Mouse (Mus musculus): ENCODE data around the gene Pgm1. TPM values are rescaled to one million over a fixed set of nuclear protein-coding genes. Genes with fewer than 3 reads are reported as not detected.
A peak's percentile ranks its signal among the peaks of the same experiment; 100 is the strongest.

Pgm1 gene
- polyA plus RNA-seq, 1 experiment from 2014 or later = 240 TPM

GRCm38 (mm10) chr4:99936278-99936677 is 7.1 kb downstream of the Pgm1 start:
- Histone ChIP-seq H3K36me3 (peaks cover 4% of the 10 kb centered on the region; the same call in 1 of the 2 replicates), H3K4me1 (replicated peaks) (peaks cover 38% of the 10 kb centered on the region), H3K9ac (no peak overlapping the region), H3K4me2 (no peak overlapping the region), H3K9me3 (replicated peaks) (no peaks in the 10 kb centered on the region), H3K27me3 (no peaks in the 10 kb centered on the region), H3K4me3 (no peak overlapping the region), H3K27ac (no peak overlapping the region)
- 76% methylated on average over 5 of the region's 5 CpGs for WGBS
- no peak for ATAC-seq (replicated peaks; ENCODE audit: insufficient number of reproducible peaks, insufficient read depth, low FRiP score, low read depth)

DNA sequence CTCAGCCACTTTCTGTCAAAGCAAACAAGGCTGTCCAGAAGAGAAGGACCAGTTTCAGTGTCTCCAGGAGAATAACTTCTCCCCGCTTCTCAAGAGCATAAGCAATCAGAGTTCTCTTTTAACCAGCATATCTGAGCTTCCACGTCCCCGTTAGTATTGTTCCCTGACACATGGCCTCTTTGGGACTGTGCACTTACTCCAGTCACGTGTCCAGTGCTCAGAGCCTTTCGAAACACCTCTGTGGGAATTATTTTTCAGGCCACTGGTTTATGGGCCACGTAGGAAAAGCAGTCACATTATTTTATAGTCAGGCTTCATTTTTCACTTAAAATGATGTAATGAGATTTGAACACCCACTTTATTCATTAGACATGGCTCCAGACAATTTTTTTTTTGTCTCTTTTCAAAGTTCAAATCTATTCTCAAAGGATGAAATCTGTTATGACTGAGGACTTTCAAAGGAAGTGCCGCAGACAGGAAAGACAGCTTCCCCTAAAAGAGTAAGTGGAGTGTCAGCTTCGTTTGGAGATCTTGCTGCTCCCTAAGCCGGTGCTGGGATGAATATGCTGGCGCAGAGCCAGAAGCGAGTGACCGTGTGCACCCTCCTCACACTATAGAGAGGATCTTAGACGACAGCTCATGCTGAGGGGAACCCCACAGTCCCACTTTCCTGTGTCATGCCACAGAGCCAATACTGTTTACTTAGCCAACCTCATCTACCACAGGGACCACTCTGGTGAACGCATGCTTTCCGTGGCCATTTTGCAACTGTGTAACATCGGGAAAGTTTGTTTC is 10.7 kb downstream of the Pgm1 start:
- no peak overlapping the region for H3K9ac ChIP-seq
- ATAC-seq (replicated peaks; ENCODE audit: insufficient number of reproducible peaks, insufficient read depth, low FRiP score, low read depth) = no peak
- H3K27me3 ChIP-seq = no peaks in the 10 kb centered on the region
- no peak overlapping the region for H3K4me3 ChIP-seq
- no peaks in the 10 kb centered on the region for H3K9me3 ChIP-seq (replicated peaks)
- H3K27ac ChIP-seq = peak overlapping the region; percentile 34; the same call in 1 of the 2 replicates
- peaks cover 4% of the 10 kb centered on the region; the same call in 1 of the 2 replicates for H3K36me3 ChIP-seq
- no peak overlapping the region for H3K4me2 ChIP-seq
- 42% methylated on average over 16 of the region's 16 CpGs for WGBS
- peaks cover 41% of the 10 kb centered on the region for H3K4me1 ChIP-seq (replicated peaks)

- Histone ChIP-seq H3K27ac (peak overlapping the region; percentile 7; the same call in 1 of the 2 replicates), H3K36me3 (0 out of 2 replicates have a peak, but pooled peaks cover 4% of the 10 kb centered on the region), H3K9ac (no peak overlapping the region), H3K9me3 (replicated peaks) (no peaks in the 10 kb centered on the region), H3K27me3 (no peaks in the 10 kb centered on the region), H3K4me1 (replicated peaks) (peaks cover 39% of the 10 kb centered on the region), H3K4me2 (no peak overlapping the region), H3K4me3 (no peak overlapping the region)
- WGBS = 51% methylated on average over 10 of the region's 10 CpGs
- 0 out of 2 replicates have a peak, but pooled peaks have one; percentile 29 for ATAC-seq (replicated peaks; ENCODE audit: insufficient number of reproducible peaks, insufficient read depth, low FRiP score, low read depth)
Measured at GRCm38 (mm10) chr4:99941655-99942414, 12.6 kb downstream of the Pgm1 start.

DNA sequence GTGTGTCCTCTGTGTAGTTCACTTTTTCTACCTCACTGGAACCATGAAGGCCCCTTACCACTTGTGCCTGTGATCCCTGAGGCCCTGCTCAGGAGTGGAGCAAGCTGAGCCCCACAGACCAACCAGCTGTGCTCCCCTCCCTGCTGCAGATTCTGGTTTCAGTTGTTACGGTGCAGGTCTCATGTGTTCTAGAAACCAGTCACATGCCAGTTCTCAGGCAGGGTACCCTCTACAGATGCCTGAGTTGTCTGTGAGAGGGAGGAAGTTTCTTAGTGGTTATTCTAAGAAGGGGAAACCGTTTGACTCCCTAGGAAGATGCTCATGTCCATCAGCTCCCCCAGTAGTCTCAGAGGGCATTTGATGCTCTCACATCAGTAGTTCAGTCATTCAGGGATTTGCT is 15.4 kb downstream of the Pgm1 start:
- Histone ChIP-seq H3K4me1 (replicated peaks) (peaks cover 26% of the 10 kb centered on the region), H3K4me3 (no peak overlapping the region), H3K9me3 (replicated peaks) (no peaks in the 10 kb centered on the region), H3K27ac (no peak overlapping the region), H3K4me2 (no peak overlapping the region), H3K27me3 (no peaks in the 10 kb centered on the region), H3K9ac (no peak overlapping the region), H3K36me3 (0 out of 2 replicates have a peak, but pooled peaks cover 7% of the 10 kb centered on the region)
- no peak for ATAC-seq (replicated peaks; ENCODE audit: insufficient number of reproducible peaks, insufficient read depth, low FRiP score, low read depth)
- WGBS = 61% methylated on average over 2 of the region's 2 CpGs

GRCm38 (mm10) chr4:99945011-99945410 is 15.8 kb downstream of the Pgm1 start:
- H3K4me2 ChIP-seq = no peak overlapping the region
- peaks cover 22% of the 10 kb centered on the region for H3K4me1 ChIP-seq (replicated peaks)
- H3K9ac ChIP-seq = no peak overlapping the region
- no peak overlapping the region for H3K4me3 ChIP-seq
- no peak for ATAC-seq (replicated peaks; ENCODE audit: insufficient number of reproducible peaks, insufficient read depth, low FRiP score, low read depth)
- WGBS = 74% methylated on average over 7 of the region's 7 CpGs
- 0 out of 2 replicates have a peak, but pooled peaks cover 7% of the 10 kb centered on the region for H3K36me3 ChIP-seq
- H3K27ac ChIP-seq = no peak overlapping the region
- H3K9me3 ChIP-seq (replicated peaks) = no peaks in the 10 kb centered on the region
- H3K27me3 ChIP-seq = no peaks in the 10 kb centered on the region

GRCm38 (mm10) chr4:99946516-99946915 is 17.3 kb downstream of the Pgm1 start:
- WGBS = 87% methylated on average over 2 of the region's 2 CpGs
- Histone ChIP-seq H3K9ac (no peak overlapping the region), H3K36me3 (0 out of 2 replicates have a peak, but pooled peaks cover 7% of the 10 kb centered on the region), H3K4me2 (no peak overlapping the region), H3K27ac (no peak overlapping the region), H3K4me1 (replicated peaks) (peaks cover 12% of the 10 kb centered on the region), H3K9me3 (replicated peaks) (no peaks in the 10 kb centered on the region), H3K27me3 (no peaks in the 10 kb centered on the region), H3K4me3 (no peak overlapping the region)
- no peak for ATAC-seq (replicated peaks; ENCODE audit: insufficient number of reproducible peaks, insufficient read depth, low FRiP score, low read depth)

GRCm38 (mm10) chr4:99947192-99947591 is 18.0 kb downstream of the Pgm1 start:
- 89% methylated on average over 1 of the region's 1 CpGs for WGBS
- Histone ChIP-seq H3K4me1 (replicated peaks) (peaks cover 6% of the 10 kb centered on the region), H3K9me3 (replicated peaks) (no peaks in the 10 kb centered on the region), H3K4me2 (no peak overlapping the region), H3K36me3 (0 out of 2 replicates have a peak, but pooled peaks cover 7% of the 10 kb centered on the region), H3K9ac (no peak overlapping the region), H3K27ac (no peak overlapping the region), H3K27me3 (no peaks in the 10 kb centered on the region), H3K4me3 (no peak overlapping the region)
- no peak for ATAC-seq (replicated peaks; ENCODE audit: insufficient number of reproducible peaks, insufficient read depth, low FRiP score, low read depth)

- Histone ChIP-seq H3K27me3 (no peaks in the 10 kb centered on the region), H3K27ac (no peak overlapping the region), H3K9ac (no peak overlapping the region), H3K4me2 (no peak overlapping the region), H3K4me1 (replicated peaks) (peaks cover 2% of the 10 kb centered on the region; the same call in 1 of the 2 replicates), H3K36me3 (0 out of 2 replicates have a peak, but pooled peaks cover 7% of the 10 kb centered on the region), H3K9me3 (replicated peaks) (no peaks in the 10 kb centered on the region), H3K4me3 (no peak overlapping the region)
- 97% methylated on average over 1 of the region's 1 CpGs for WGBS
- no peak for ATAC-seq (replicated peaks; ENCODE audit: insufficient number of reproducible peaks, insufficient read depth, low FRiP score, low read depth)
Measured at GRCm38 (mm10) chr4:99947896-99948295, 18.7 kb downstream of the Pgm1 start.

DNA sequence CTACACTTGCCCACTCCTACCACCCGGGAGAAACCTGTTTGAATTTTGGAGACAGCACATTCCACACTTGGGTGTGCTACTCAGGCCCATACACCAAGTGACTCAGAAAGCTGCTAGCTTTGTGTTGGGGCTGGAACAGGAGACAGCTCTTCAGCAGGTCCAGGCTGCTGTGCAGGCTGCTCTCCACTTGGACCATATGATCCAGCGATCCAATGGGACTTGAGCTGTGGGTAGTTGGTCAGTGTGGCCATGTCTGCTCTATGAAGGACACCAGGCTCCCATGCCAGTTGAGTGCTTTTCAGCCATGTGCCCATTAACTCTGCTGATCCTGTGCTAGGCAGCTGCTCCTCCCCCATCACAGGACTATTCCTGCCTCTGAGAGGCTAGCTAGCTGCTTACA is 24.7 kb downstream of the Pgm1 start:
- no peaks in the 10 kb centered on the region for H3K9me3 ChIP-seq (replicated peaks)
- WGBS = 82% methylated on average over 2 of the region's 2 CpGs
- no peak for ATAC-seq (replicated peaks; ENCODE audit: insufficient number of reproducible peaks, insufficient read depth, low FRiP score, low read depth)

DNA sequence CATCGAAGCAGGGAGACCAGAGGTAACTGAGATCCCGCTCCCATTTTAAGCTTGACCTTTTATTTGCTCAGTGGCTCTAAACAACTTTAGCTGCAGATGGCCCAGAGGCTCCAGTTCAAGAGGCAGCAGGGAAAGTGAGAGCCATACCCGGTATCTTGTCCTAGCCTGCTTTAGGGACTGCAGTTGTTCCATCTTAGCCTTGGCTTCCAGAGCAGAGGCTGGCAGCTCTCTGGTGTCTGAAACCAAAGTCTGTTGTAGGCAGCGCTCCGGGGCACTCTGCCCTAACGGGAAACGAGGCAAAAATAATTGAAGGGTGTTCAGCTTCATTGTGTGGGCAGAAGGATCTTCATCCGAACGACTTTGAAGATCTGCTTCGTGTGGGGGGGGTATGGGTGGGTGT is 26.2 kb downstream of the Pgm1 start:
- Histone ChIP-seq H3K9me3 (replicated peaks) (no peaks in the 10 kb centered on the region), H3K27me3 (no peaks in the 10 kb centered on the region), H3K36me3 (no peaks in the 10 kb centered on the region), H3K4me3 (no peak overlapping the region), H3K27ac (no peak overlapping the region), H3K9ac (no peak overlapping the region), H3K4me1 (replicated peaks) (peaks cover 28% of the 10 kb centered on the region), H3K4me2 (no peak overlapping the region)
- WGBS = 84% methylated on average over 10 of the region's 10 CpGs
- ATAC-seq (replicated peaks; ENCODE audit: insufficient number of reproducible peaks, insufficient read depth, low FRiP score, low read depth) = no peak

More for the DNA sequence above, 24.7 kb downstream of the Pgm1 start:
- peaks cover 19% of the 10 kb centered on the region for H3K4me1 ChIP-seq (replicated peaks)
- H3K27ac ChIP-seq = no peak overlapping the region
- no peaks in the 10 kb centered on the region for H3K36me3 ChIP-seq
- no peak overlapping the region for H3K4me3 ChIP-seq
- H3K9ac ChIP-seq = no peak overlapping the region
- H3K27me3 ChIP-seq = no peaks in the 10 kb centered on the region
- no peak overlapping the region for H3K4me2 ChIP-seq

DNA sequence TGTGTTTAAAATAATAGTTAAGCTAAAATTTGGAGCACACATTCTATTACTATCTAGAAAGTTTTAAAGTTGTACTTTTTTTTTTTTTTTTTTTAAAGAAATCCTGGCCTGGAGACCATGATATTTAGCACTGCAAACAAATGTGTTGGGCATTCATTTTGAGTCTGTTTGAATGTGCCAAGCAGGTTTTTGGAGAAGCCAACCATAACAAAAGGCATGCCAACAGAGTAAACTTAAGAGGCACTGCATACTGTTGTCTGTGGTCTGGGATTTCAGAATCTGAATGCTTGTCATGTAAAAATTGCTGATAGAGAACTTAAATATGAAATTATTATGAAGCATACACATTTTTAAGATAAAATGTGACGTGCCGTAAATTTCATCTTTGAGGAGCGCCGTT is 28.0 kb downstream of the Pgm1 start:
- Histone ChIP-seq H3K4me2 (no peak overlapping the region), H3K36me3 (no peaks in the 10 kb centered on the region), H3K27me3 (no peaks in the 10 kb centered on the region), H3K4me3 (no peak overlapping the region), H3K9ac (no peak overlapping the region), H3K9me3 (replicated peaks) (no peaks in the 10 kb centered on the region), H3K4me1 (replicated peaks) (peaks cover 28% of the 10 kb centered on the region), H3K27ac (no peak overlapping the region)
- WGBS = 81% methylated on average over 4 of the region's 4 CpGs
- ATAC-seq (replicated peaks; ENCODE audit: insufficient number of reproducible peaks, insufficient read depth, low FRiP score, low read depth) = no peak
